Mouse (Mus musculus) heart, postnatal 36 days (tissue): Measurements from ENCODE around the gene Tspan1. TPM values are rescaled to one million over a fixed set of nuclear protein-coding genes. Genes with fewer than 3 reads are reported as not detected.

Experiments
- DNase-seq, 2 experiments: peaks; one replicate each; pipeline ENCODE4 v3.0.0; 2021 to 2022
- intact Hi-C: fragments of 180-260 bp; cut with DNase I; formaldehyde crosslinking; loops from one replicate; pipeline ENCODE4 v1.15.1; 2025
- total RNA-seq, 2 experiments: library from RNA; stranded (reverse); gene quantifications; 2 replicates each; pipeline ENCODE4 v1.2.3; 2021

The Tspan1 gene
- total RNA-seq, 2 experiments from 2014 or later: not detected

- DNase-seq: no peak
- intact Hi-C loops: no loop called here
Observed at GRCm38 (mm10) chr4:116137421-116137996, 29.9 kb downstream of the Tspan1 start.

GRCm38 (mm10) chr4:116134990-116135389, 32.4 kb downstream of the Tspan1 start:
- DNase-seq: no peak
- intact Hi-C loops: no loop called here

- intact Hi-C loops: no loop called here
- DNase-seq: no peak
Observed at GRCm38 (mm10) chr4:116133126-116133525, 34.3 kb downstream of the Tspan1 start.

- no peak for DNase-seq
Observed at GRCm38 (mm10) chr4:116127956-116128355, 39.4 kb downstream of the Tspan1 start.

GRCm38 (mm10) chr4:116125803-116126386, 41.5 kb downstream of the Tspan1 start:
- intact Hi-C loops: no loop called here
- no peak for DNase-seq

More at GRCm38 (mm10) chr4:116127956-116128355, 39.4 kb downstream of the Tspan1 start:
- intact Hi-C loops: no loop called here

GRCm38 (mm10) chr4:116123602-116124519, 43.5 kb downstream of the Tspan1 start, which contains the start of the genes Rad54l and Pomgnt1:
Gene Rad54l (minus strand): TSS chr4:116123690.
Gene Pomgnt1 (plus strand): TSS chr4:116123840.
- intact Hi-C loops: no loop called here
- DNase-seq: peak; percentile 74 to 76

GRCm38 (mm10) chr4:116122762-116123161, 44.6 kb downstream of the Tspan1 start:
- no peak for DNase-seq
- intact Hi-C loops: no loop called here

Other genes starting within 250 kb of the Tspan1 start
- gene Dmbx1, start 227.7 kb downstream of the Tspan1 start, total RNA-seq: not detected
- under 1 TPM; 0.24 to 0.69 TPM for gene Faah, start 149.7 kb downstream of the Tspan1 start, total RNA-seq
- 10 to 100 TPM; 26.9 to 30.8 TPM for gene Nsun4, start 113.7 kb downstream of the Tspan1 start, total RNA-seq
- gene Uqcrh, start 92.5 kb downstream of the Tspan1 start, total RNA-seq: 1,000 to 10,000 TPM; 1,926 to 1,984 TPM
- gene Lrrc41, start 92.3 kb downstream of the Tspan1 start, total RNA-seq: 10 to 100 TPM; 24.0 to 26.3 TPM
- under 1 TPM; 0.22 TPM for gene Rad54l, start 43.9 kb downstream of the Tspan1 start, total RNA-seq
- 10 to 100 TPM; 63.5 to 66.3 TPM for gene Pomgnt1, start 43.8 kb downstream of the Tspan1 start, total RNA-seq
- gene Lurap1, start 16.3 kb downstream of the Tspan1 start, total RNA-seq: 1 to 10 TPM; 4.6 to 5.1 TPM
- not detected for gene 1700042G07Rik, start 5.8 kb upstream of the Tspan1 start, total RNA-seq
- gene Gm49337, start 5.8 kb upstream of the Tspan1 start, total RNA-seq: not detected
- 10 to 100 TPM in 1 of 2 experiments, 1 to 10 TPM in 1; 9.8 to 10.6 TPM for gene Pik3r3, start 54.0 kb upstream of the Tspan1 start, total RNA-seq